Mouse (Mus musculus) embryonic fibroblast, embryonic 13.5 days (primary cell): ENCODE data around the gene Aff4.

ENCODE experiments used
- CTCF ChIP-seq: IDR thresholded peaks from 2 replicates; pipeline ENCODE4 v1.5.1; 2011; ENCODE audit warnings: mild to moderate bottlenecking, control low read depth, low read length, moderate library complexity, borderline replicate concordance; ENCODE audit not compliant: insufficient read depth
- POLR2A ChIP-seq: IDR thresholded peaks from 2 replicates; pipeline ENCODE4 v1.6.1; 2011; ENCODE audit warnings: low read depth, mild to moderate bottlenecking, control low read depth, low read length, moderate library complexity

DNA sequence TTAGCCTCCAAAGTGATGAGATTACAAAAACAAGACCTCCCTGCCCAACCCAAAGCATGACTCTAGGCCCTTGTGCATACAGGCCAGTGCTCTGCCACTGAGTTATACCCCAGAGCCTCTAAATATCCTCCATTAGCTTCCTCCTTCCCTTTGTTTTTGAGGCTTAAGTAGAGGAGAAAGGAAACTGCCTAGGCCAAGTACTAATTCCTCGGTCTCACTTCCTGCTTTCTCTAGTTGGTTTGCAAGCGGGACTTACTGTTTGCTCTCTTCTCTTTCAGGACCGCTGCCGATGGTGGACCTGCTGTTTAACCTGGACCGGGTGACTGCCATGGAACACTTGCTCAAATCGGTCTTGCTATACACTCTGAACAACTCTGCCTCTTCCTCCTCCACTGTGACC lies 85.7 kb downstream of the Aff4 start:
- TF ChIP-seq CTCF (no peak), POLR2A (no peak)
